Mouse (Mus musculus) bone marrow macrophage, adult 2 months (primary cell): ENCODE data around the gene Casp3. TPM values are rescaled to one million over a fixed set of nuclear protein-coding genes. Genes with fewer than 3 reads are reported as not detected.
A peak's percentile ranks its signal among the peaks of the same experiment; 100 is the strongest.

Experiments used
- H3K27ac ChIP-seq: 2 replicates; pipeline ENCODE4 v1.5.1; 2012; ENCODE audit warnings: low read depth, low read length; ENCODE audit not compliant: insufficient read depth
- H3K4me1 ChIP-seq: 2 replicates; pipeline ENCODE4 v1.6.1; 2012; ENCODE audit warnings: low read length; ENCODE audit not compliant: control insufficient read depth, insufficient read depth
- H3K4me3 ChIP-seq: 2 replicates; pipeline ENCODE4 v1.5.1; 2012; ENCODE audit warnings: mild to moderate bottlenecking, low read length, moderate library complexity; ENCODE audit not compliant: insufficient read depth
- CTCF ChIP-seq: IDR thresholded peaks from 2 replicates; pipeline ENCODE4 v1.5.1; 2012; ENCODE audit warnings: low read depth, mild to moderate bottlenecking, low read length, moderate library complexity
- POLR2A ChIP-seq: IDR thresholded peaks from 2 replicates; pipeline ENCODE4 v1.6.1; 2012; ENCODE audit warnings: mild to moderate bottlenecking, low read depth, low read length, borderline replicate concordance
- polyA plus RNA-seq: library from polyadenylated mRNA; stranded (reverse); fragments of >200 nt; gene quantifications from 2 replicates; pipeline ENCODE4 v1.2.4, GENCODE M21; 2012; ENCODE audit not compliant: missing spikeins, insufficient read depth, insufficient read length

Casp3 gene
- polyA plus RNA-seq, 1 experiment = 36.5 TPM

DNA sequence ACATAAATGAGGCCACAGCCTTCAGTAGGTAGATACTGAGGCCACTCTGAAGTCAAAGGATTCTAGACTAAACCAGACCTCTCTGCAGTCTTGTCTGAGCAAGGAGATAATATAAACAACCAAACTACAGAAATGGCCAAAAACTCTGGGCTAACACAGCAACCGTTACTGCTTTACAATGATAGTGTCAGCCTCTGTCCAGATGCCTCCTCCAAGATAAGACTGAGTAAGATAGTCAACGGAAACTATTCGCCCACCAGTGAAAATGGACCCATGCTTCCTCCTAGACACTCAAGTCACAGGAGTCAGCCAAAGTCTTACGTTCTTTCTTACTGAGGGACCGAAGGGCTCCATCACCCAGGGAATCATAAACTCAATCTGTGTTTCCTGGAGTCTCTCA lies 29.2 kb upstream of the Casp3 start:
- no peak overlapping the region for H3K27ac ChIP-seq
- H3K4me1 ChIP-seq = peaks cover 4% of the 10 kb centered on the region
- no peak overlapping the region for H3K4me3 ChIP-seq
- TF ChIP-seq POLR2A (no peak), CTCF (no peak)

DNA sequence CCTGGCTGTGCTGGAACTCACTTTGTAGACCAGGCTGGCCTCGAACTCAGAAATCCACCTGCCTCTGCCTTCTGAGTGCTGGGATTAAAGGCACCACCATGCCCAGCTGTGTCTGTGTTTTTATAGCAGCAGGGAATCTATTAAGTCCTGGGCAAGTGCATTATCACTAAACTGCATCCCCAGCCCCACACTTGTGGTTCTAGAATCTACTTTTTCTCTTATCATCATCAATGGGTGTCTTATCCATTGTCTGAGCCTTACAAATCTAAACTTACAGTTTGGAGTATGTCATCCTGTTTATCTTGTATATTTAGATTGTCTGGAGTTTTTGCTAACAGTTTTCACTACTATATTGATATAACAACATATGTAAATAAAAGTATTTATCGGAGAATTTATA lies 28.4 kb upstream of the Casp3 start:
- Histone ChIP-seq H3K4me3 (no peak overlapping the region), H3K27ac (no peak overlapping the region), H3K4me1 (peaks cover 3% of the 10 kb centered on the region)
- no peak for TF ChIP-seq POLR2A
- TF ChIP-seq CTCF = no peak

DNA sequence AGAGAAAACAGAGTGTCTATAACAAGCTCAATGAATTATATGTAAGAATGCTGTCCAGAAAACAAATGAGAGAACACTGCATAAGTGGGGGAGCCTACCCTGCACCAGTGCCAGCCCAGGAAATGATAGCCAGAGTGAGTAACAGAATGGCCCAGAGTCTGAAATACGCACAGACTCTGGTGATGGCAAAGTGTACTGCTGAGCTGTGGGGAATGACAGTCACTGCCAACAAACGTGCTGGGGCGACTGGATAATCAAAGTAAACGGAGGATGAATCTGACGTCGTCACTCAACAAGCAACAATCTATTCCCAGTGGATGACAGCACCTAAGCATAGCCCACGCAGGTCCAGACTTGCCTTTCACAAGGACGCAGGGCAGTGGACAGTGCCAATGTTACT lies 24.0 kb upstream of the Casp3 start:
- TF ChIP-seq CTCF (no peak), POLR2A (no peak)
- H3K4me1 ChIP-seq = peaks cover 26% of the 10 kb centered on the region
- H3K4me3 ChIP-seq = no peak overlapping the region
- H3K27ac ChIP-seq = no peak overlapping the region

DNA sequence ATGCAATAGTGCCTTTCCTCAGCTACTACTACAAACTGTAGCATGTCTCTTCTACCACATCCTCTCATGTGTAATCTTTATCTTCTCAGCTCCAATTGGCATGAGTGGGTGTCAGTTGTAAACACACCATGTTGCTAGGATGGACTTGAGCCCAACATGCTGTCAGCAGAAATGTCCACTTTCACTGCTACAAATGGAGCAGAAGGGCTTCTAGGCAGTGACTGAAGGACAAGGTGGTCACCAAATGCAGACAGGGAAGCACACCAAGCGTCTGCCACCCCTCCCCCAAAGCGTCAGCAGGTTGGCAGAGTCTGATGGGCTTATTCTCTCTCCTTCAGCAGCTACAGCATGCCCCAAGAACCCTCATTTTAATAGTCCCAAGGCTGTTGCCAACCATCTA lies 23.3 kb upstream of the Casp3 start:
- Histone ChIP-seq H3K27ac (no peak overlapping the region), H3K4me3 (no peak overlapping the region), H3K4me1 (peaks cover 28% of the 10 kb centered on the region)
- no peak for TF ChIP-seq CTCF
- TF ChIP-seq POLR2A = no peak

DNA sequence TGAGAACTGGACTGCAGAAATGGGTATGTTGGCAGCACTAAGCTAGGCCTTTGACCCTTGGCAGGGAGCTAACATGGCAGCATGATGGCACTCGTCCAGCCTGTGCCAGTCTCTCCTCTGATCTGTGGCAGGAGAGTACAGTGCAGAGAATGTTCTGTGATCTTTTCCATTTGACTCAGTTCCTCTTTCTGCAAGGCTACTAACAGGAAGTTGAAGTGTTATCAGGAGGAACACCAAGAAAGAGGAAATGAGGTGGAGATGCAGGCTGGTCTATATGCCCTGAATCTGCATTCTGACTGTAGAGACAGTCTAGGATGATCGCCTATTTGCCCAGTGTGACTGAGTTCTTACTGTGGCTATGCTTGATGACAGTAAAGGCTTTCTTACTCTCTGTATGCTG lies 21.5 kb upstream of the Casp3 start:
- H3K4me1 ChIP-seq = peaks cover 28% of the 10 kb centered on the region
- no peak overlapping the region for H3K4me3 ChIP-seq
- TF ChIP-seq CTCF = no peak
- no peak for TF ChIP-seq POLR2A
- peak overlapping the region; percentile 79 for H3K27ac ChIP-seq

DNA sequence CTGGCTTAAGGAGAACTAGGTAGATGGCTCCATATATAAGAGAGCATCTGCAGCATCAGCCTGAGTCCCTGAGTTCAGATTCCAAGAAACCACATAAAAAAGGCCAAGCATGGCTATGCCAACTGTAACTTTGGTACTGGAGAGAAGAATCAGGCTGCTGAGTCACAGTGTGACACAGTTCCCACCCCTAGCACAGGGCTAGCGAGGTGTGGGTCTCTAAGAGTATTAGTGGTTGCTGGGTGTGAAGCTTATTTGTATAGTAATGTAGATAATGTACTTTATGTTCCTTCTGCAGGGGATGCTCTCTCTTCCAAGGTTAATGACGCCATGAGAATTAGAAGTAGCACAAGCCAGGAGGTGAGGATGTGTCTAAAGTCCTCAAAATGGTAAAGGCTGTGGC lies 20.6 kb upstream of the Casp3 start:
- peaks cover 28% of the 10 kb centered on the region for H3K4me1 ChIP-seq
- TF ChIP-seq POLR2A (no peak), CTCF (no peak)
- H3K4me3 ChIP-seq = no peak overlapping the region
- H3K27ac ChIP-seq = peak overlapping the region; percentile 56; the same call in 1 of the 2 replicates

DNA sequence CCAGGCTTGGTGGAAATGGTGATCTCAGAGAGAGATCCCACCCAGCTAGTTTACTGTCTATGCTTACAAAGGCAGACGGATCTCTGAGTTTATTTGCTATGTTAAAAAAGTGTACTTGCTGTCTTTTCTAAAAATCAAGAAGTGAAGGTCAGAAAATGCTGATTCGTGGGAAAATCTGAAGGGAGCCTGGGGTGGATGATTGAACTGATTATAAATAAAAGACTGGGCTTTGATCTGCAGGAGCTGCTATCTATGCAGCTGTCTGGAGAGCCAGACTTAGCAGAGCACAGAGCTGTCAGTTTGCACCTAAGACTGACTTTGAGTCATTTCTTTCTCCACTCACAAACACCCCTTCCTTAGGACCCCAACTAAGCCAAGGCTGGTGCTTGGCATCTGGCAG lies 19.7 kb upstream of the Casp3 start:
- H3K4me3 ChIP-seq = no peak overlapping the region
- H3K4me1 ChIP-seq = peaks cover 28% of the 10 kb centered on the region
- peak overlapping the region; percentile 62 for H3K27ac ChIP-seq
- no peak for TF ChIP-seq POLR2A
- TF ChIP-seq CTCF = no peak

DNA sequence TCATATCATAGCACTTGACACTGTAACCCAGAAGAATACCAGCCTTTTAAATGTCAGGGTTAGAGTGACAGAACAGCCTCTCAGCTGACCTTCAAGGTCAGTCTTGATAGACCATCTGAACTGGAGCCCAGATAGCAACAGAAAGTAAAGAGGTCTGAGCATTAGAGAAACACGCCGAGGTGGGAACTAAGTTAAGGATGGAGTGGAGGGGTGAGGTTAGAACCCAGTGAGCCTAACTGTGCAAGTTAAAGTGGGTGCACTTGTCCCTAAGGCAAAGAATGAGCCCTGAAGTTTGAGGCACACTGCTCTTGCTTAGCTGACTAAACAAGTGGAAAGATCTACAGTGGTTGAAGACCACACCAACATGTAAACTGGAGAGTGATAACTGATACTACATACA lies 19.0 kb upstream of the Casp3 start:
- no peak overlapping the region for H3K27ac ChIP-seq
- peaks cover 28% of the 10 kb centered on the region for H3K4me1 ChIP-seq
- TF ChIP-seq POLR2A (no peak), CTCF (no peak)
- no peak overlapping the region for H3K4me3 ChIP-seq

DNA sequence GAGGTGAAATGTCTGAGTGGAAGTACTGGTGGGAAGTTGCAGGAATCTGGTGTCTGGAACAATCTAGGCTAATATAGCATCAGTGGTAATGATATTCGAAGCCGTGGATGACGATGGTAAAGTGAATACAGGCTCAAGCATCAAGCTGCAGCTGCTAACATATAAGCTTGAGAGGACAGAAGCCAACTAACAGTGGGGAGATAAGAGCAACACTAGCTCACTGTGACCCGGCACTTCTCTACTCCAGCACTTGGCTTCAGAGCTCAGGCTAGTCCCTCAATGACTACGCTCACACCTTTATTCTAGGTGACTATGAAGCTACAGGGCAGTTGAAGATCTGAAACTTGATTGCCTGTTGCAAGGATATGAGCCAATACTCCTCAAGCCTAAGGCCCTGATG lies 18.3 kb upstream of the Casp3 start:
- Histone ChIP-seq H3K4me3 (no peak overlapping the region), H3K27ac (no peak overlapping the region), H3K4me1 (peaks cover 28% of the 10 kb centered on the region)
- TF ChIP-seq POLR2A (no peak), CTCF (no peak)

DNA sequence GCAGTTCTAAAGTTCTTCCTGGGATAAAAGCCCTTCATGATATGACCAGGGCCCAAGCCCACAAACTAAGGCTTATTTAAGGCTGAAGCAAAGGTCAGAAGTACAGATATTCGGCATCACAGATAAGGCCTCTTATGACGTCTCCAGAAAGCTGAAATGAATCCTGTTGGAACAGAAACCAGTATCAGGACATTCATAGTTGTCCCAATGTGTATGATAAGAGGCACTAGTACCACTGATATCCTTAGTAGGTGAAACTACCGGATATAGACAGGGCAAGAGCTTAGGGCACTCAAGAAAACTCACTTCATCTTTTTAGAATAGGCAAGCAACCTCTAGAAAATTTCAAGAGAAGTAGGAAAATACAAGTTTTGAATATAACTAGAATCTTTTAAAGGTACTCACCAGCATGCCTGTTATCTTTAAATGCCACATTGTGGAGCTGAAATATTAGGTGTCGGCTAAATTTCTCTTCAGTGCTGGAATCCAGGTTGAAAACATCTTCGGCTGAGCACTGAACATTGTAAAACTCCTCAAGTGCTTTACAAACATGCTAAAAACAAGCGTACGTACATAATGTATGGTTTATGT lies 17.7 kb upstream of the Casp3 start:
- Histone ChIP-seq H3K27ac (no peak overlapping the region), H3K4me3 (no peak overlapping the region), H3K4me1 (peaks cover 28% of the 10 kb centered on the region)
- TF ChIP-seq POLR2A = no peak
- TF ChIP-seq CTCF = no peak

DNA sequence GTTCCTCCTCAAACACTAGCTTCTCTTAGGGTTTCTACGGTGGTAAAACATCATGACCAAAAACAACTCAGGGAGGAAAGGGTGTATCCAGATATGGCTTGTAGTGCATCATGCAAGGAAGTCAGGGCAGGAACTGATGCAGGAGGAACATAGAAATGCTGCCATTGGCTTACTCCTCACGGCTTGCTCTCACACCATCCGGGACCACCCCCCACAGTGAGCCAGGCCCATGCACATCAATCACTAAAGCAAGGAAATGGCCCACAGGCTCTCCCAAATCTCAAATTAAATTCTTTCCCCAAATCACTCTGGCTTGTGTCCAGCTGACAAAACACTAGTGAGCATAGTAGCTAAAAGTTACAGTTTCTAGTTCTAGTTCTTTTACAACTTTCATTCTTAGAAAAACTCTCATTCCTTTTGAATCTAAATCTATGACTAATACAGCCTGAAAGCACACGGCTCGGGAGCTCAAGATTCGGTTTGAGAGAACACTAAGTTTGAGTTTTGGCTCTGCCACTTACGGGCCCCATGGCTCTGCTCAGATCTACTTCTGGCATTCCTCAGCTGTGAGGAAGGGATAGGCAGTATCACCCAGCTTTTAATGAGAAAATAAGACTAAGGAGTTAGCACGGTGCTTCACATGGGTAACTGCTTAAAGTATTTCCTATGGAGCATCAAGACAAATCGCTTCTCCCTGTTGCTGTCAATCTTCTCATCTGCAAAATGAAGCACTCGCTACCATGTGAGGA lies 16.0 kb upstream of the Casp3 start:
- no peak for TF ChIP-seq POLR2A
- TF ChIP-seq CTCF = no peak
- H3K27ac ChIP-seq = no peak overlapping the region

More for the DNA sequence above, 16.0 kb upstream of the Casp3 start:
- Histone ChIP-seq H3K4me1 (peaks cover 17% of the 10 kb centered on the region), H3K4me3 (no peak overlapping the region)
